Mouse (Mus musculus): ENCODE measurements around the gene Ly6g6c.

Gene Ly6g6c

DNA sequence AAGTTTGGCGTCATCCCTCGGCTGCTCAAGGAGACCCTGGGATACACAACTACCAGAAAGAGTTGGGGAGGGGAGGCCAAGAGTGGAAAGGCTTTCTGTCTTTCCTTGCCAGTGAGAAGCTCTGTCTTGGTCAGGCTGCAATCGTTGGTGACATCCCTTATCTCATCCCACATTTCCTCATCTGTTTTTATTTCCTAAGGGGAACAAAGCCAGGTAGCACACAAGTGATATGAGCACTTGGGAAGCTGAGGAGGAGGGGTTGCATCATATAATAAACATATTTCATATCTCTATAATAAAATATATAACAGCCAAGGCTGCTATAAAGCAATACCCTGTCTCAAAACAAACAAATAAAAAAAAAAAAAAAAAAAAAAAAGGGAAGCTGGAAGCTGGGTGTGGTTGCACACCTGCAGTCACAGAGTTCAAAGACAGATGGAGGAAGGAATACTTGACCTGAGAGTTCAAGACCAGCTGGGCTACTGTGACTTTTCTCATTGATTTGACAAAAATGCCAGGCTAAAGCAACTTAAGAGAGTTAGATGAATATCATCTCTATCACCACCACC lies 18.8 kb downstream of the Ly6g6c start:
- DNase-seq (ENCODE audit: low spot score in 2 of 2), result no peak

DNA sequence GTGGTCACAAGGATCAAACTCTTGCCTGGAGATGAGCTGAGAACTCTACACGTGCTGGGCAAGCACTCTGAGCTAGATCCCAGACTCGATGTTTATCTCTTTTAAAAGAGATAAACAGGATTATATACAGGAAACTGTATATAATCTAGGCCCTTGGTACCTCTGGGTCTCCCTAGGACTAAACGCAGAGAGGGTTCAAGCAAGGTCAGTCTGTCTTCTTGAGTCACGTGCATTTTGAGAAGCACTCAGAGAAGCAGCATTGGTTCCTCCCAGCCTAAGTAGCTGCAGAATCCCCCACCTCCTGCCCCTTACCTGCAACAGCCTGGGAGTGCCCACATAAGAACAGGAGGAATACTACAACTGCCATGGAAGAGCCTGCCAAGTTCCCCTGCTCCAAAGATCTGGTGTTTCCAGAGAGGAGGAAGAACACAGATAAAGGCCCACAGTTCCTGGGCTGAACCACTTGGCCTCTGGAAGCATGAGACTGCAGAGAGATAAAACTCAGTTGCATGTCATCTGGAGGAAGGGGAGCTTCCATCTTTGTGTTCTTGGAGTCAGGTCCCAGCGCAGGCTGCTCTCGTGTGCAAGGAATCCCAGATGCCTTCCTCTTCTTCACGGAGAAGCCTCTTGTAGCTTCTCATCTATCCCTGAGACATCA lies 20.1 kb downstream of the Ly6g6c start, which contains the start of gene Ly6g6f:
TSS of gene Ly6g6f (minus strand) at position 403 of the 658 bp plus-strand sequence.
- DNase-seq (ENCODE audit: low spot score in 2 of 2), result no peak

DNA sequence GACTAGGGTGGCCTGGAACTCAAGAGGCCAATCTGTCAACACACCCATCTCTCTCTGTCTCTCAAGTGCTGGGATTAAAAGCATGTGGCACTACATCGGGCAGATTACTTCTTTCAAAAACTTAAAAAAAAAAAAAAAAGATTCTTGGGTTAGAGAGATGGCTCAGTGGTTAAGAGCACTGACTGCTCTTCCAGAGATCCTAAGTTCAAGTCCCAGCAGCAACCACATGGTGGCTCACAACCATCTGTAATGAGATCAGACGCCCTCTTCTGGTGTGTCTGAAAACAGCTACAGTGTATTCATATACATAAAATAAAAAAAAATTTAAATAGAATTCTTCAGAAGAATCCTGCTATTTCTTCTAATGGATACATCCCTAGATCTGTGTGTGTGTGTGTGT lies 23.0 kb downstream of the Ly6g6c start:
- no peak for DNase-seq (ENCODE audit: low spot score in 2 of 2)

DNA sequence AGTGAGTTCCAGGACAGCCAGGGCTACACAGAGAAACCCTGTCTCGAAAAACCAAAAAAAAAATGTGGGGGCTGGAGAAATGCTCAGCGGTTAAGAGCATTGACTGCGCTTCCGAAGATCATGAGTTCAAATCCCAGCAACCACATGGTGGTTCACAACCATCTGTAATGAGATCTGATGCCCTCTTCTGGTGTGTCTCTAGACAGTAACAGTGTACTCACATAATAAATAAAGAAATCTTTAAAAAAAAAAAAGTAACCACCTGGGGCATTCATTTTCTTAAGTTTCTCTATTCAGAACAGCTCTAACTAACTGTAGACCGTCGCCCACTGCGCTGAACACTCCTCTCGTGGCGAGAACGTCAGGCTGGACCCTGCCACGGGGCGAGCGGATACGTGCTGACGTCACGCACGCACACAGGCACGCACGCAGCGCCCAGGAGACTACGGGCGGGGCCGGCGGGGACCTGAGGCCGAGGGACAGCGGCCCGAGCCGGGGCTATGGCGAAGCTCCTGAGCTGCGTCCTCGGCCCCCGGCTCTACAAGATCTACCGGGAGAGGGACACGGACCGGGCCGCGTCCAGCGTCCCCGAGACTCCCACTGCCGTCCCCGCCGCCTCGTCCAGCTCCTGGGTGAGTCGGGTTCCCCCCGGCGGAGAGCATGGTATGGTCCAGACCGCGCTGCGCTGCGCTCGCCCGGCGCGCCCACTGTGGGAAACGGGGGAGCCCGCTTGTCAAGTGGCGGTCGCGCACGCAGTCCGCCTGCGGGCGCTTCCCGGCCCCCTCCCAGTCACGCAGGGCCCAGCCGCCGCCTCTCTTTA lies 23.8 kb downstream of the Ly6g6c start, which contains the start of gene Abhd16a:
TSS of gene Abhd16a (plus strand) at position 439 of the 820 bp plus-strand sequence.
- peak; percentile 92 to 97 for DNase-seq (ENCODE audit: low spot score in 2 of 2)

DNA sequence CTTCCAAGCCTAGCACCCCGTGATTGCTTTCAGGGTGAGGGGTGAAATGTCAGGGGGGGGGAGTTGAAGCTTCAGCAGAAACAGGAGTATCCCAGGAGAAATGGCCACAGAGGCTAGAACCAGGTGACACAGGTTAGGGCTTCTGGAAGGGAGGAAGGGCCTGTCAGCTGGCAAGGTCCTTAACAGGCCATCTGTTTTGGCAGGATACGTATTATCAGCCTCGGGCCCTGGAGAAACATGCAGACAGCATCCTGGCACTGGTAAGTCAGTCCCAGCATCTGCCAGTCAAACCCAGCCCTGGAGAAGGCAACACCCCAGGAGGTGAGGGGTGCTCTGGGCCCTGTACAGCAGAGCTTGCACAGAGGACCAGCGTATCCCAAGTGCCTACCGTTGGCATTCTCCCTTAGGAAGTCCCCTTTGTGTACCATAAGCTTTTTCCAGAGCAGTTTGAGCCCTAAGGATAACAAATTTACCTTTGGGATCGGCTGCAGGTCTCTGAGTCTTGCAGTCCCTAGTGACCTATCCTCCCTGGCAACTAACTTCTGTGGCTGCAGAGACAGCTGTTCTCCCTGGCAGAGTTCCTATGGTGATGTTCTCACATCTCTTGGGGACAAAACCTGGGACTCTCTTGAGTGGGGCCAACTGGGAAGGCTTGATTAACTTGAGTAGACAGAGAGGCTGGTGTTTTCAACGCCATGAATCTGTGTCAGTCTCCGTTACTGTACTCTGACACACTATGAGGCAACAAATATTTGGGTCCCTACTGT lies 25.2 kb downstream of the Ly6g6c start:
- no peak for DNase-seq (ENCODE audit: low spot score in 2 of 2)

DNA sequence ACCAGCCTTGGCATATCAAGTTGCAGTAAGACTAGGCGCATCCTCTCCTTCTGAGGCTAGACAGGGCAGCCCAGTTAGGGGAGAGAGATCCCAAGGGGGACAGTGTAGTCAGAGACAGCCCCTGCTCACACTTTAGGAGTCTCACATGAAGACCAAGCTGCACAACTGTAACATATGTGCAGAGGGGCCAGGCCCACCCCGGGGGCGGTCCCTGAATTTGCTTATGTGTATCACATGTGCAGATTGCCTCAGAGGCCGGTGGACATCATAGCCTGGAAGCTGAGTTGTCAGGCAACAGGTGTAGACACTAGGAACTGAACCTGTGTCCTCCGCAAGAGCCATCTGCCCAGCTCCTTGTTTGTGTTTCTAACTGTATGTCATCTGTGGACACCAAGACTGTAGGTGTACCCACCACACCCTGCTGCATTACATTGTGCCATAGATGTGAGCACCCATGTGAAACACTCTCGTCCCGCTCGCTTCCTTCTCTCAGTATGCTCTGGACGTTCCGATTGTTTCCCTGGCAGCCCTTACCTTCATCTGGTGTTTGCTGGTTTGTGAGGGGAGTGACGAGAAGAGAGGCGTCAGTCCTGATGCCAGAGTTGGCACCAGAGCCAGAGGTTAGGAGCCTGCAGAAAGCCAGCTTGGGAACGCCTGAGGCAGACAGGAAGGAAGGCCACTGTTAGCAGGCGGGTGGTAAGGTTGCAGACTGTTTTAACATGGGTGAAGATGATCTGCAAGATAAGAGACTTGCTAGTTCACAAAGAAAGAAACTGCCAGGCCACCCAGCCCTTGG lies 27.4 kb downstream of the Ly6g6c start:
- no peak for DNase-seq (ENCODE audit: low spot score in 2 of 2)

DNA sequence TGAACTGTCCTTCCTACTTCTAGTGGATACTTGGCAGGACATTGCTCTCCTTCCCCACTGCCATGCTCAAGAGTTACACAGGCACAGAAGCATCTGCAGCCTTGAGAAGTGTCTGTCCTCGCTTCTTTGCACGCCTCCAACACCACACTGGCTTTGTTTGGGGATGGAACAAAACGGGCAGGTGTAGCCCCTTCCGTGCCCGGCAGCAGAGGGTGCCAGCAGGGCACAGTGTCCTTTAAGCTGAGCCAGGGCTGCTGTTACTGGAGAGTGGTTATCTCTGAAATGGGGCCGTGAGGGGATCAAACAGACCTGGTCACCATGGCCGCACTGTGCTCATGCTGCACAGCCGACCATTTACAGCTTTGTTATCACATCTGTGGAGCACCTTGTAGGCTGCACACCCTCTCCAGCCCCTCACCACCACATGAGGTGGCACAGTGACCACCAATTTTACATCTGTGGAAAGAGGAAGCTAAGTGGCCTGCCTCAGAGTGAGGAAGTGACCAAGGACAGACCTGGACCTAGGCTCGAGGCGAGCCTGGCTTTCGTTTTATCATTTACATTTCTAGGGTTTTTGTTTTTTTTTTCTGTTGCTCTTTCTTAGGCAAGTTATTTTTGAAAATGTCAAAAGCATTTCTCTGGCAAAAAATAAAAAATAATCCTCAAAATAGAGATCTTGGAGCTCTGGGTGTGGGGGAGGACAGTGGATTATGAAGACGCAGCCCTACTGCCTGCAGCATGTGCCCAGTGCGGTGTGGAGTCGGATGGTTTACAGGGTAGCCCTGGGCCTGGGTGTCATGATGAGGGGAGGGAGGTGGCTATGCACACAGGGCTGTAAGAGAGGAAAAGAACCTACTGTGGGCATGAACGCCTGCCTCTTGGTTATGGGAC lies 29.5 kb downstream of the Ly6g6c start:
- DNase-seq (ENCODE audit: low spot score in 2 of 2), result no peak

DNA sequence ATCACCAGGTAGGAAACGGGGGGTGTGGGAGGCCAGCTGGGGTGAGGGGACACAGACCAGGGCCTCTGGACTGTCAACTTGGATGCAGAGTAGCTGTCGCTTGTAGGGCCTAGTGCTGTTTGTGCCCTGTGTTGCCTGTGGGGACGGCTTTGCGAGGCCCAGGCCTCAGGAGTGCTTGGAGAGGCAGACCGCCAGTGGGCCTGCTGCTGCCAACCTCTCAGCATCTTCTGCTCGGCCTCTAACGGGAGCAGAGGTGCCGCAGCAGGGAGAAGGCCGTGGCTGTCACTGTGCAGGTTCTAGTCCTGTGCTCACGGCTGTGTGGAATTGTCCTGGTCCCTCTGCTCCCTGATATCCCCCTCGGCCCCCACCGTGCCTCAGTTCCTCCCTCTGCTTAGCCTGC lies 31.4 kb downstream of the Ly6g6c start:
- no peak for DNase-seq (ENCODE audit: low spot score in 2 of 2)

DNA sequence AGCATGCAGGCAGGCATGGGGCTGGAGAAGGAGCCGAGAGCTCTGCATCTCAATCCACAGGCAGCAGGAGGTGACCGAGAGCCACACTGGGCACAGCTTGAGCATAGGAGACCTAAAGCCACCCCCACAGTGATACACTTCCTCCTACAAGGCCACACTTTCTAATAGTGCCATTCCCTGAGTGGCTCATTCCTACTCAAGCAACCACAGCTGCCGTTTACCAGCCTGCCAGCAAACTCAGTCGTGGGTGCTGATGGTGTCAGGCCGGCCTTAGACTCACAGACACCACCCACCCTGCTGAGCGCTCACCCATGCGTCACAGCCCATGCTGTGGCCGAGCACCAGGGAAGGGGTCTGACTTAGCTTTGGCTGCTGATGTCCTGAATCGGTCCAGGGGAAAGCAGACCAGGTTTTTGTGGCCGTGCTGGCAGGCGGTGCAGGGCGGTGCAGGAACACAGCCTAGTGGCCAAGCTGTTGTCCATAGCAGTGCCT lies 32.0 kb downstream of the Ly6g6c start:
- DNase-seq (ENCODE audit: low spot score in 2 of 2), result peak; percentile 64 to 69

DNA sequence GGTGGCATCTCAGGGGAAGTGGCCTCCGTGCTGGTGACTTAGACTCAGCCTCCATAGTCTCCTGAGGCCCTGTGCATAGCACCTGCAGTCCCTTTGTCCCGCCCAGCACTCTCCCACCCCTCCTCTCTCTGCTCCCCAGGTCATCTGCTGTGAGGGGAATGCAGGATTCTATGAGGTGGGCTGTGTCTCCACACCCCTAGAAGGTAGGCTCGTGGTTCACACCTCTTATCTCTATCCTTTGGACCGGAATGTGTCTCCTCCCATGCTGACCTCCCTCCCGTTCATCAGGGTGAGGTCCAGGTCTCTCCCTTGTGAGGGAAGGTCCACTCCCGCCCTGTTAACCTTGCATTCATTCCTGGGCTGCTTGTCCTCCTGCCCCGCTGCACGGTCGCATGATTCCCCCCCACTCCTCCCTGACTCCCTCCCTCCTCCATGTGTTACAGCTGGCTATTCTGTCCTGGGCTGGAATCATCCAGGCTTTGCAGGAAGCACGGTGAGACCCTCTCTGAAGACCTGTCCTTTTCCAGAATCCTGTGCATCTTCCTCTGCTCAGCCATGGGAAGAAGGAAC lies 35.1 kb downstream of the Ly6g6c start:
- DNase-seq (ENCODE audit: low spot score in 2 of 2), result no peak

DNA sequence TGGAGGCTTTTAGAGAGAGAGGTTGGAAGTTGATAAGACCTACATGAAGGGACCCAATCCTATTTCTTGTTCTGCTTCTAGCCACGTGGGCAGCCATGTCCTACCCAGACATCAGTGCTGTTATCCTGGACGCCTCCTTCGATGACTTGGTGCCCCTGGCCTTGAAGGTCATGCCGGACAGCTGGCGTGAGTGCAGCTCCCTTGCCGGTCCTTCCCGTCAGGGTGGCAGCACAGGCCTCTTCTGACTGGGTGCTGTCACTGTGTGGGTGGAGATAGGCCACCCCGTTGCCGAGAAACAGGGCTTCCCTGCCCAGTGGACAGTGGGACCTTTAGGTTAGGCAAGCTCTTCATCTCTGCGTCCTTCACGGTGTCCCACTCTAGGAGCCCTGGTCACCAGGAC lies 36.0 kb downstream of the Ly6g6c start:
- no peak for DNase-seq (ENCODE audit: low spot score in 2 of 2)

DNA sequence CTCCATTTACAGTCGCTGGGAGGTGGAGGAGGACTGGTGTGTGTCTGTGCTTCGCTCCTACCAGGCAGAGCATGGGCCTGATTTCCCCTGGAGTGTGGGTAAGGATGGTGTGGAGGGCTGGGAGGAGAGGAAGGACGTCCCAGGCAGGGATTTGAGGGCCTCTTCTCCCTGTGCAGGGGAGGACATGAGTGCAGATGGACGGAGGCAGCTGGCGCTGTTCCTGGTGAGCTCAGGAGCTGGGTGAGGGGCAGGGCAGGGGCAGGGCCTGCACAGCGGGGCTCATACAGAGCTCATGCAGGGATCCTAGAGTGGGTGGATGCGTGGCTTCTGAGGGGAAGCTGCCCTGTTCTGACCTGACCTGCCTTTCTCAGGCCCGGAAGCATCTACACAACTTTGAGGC lies 37.1 kb downstream of the Ly6g6c start:
- no peak for DNase-seq (ENCODE audit: low spot score in 2 of 2)

DNA sequence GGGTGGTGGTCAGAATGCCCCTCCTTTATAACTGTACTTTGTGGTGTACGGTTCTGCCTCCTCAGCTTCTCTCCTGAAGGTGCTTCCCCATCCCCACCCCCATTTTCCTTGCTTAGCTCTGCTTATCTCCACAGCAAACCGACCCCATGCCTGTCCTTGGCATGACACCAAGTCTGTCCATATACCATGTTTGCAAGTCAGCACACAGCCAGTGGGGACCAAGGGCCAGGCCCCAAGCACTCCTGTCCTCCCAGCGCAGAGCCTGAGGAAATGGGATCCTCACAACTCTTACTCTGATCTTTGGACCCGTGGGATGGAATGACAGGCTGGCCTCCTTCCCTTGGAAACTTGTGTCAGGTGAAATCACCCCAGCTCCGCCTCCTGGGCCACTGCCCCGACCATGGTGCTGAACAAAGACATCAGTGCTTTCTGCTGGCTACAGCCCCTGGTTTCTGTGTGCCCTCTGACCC lies 38.1 kb downstream of the Ly6g6c start:
- DNase-seq (ENCODE audit: low spot score in 2 of 2), result no peak

DNA sequence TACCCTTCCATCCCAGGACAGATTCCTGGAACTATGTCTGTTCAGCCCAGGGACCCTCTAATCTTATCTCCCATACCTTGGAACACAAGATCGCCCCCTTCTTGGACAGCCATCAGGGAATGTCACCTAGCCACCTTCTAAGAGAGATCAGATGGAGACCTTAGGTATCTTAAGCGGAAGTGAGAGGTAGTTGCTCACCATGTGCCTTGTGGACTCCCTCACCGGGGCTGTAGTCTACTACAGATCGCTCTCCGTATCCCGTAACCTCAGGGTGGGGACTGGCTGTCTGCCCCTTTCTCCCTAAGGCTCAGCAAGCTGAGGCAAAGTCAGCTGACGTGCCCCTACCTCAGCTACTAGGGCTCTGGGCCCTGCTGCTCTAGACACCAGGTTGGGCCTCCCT lies 38.9 kb downstream of the Ly6g6c start:
- DNase-seq (ENCODE audit: low spot score in 2 of 2), result no peak

DNA sequence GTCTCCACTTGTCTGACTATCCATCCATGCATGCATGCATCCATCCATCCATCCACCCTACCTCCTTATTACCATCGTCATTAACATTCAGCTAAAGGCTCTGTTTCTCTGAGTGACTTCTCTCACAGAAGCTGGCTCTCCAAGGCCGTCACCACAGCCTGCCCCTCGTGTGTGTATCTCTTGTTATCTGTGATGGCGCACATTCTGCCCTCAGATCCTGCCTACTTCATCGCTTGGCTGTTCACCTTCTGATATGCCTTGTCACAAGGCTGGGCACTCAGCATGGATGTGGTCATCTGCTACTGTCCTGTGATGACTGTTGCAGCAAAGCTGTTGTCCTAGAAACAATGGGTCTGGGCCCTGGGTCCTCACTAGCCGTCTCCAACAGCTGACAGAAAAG lies 39.6 kb downstream of the Ly6g6c start:
- DNase-seq (ENCODE audit: low spot score in 2 of 2), result no peak

DNA sequence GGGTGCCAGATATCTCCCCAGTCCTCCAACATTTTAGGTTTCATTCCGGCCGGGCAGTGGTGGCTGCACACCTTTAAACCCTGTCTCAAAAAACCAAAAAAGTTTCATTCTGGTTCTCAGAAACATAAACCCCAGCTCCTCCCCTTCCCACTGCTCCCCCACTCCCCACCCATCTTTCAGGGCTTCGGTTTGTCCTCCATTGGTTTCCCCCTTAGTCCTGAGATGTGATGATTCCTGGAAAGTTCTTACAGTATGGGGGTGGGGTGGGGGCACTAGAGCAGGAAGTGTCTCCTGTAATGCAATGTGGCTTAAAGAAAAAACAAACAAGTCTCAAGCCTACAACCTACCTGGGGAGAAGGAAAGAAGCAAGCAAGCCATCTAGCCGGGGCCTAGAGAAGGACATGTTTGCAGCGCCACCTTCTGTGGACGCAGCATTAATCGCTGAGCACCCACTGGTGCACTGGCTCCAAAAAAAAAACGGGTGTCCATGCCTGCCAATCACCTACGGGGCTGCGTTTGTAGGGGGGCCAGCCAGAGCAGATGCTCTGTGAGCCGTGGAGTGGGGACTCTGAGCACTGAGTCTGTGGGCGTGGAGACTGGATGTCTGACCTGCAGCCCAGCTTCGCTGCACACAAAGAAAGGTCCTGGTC lies 40.7 kb downstream of the Ly6g6c start:
- DNase-seq (ENCODE audit: low spot score in 2 of 2), result no peak

DNA sequence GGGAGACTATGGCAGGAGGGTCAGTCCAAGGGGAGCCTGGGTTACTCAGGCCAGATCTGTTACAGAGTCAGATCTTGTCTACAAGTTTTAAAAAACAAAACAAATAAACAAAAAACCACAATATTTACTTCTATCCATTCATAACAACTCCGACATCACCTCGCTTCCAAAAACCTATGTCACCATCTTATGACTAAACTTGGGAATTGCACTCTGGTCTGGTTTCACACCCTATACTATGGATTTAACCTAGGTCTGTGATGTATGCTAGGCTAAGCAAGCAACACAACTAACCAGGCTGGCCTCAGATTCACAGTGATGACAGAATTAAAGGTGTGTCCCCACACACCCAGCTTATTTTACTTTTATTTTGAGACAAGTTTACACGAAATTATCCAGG lies 41.3 kb downstream of the Ly6g6c start:
- DNase-seq (ENCODE audit: low spot score in 2 of 2), result no peak

DNA sequence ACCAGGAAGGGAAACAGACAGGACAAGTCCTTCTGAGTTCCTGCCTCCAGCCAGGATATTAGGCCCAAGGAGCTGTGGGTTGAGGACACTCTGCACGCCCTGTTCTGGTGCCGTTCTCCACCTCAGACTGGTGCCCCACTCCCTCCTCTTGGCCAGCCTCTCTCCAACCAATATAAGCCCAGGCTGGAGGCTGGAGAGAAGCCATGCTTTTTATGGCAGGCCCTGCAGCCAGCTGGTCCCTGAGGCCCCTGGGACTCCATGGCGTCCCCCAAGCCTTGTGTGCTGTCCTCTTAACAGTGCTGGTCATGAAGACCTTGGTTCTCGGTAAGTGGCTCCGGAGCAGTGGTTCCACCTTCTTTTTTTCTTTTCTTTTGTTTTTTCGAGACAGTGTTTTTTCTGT lies 42.9 kb downstream of the Ly6g6c start, which contains the start of gene Ly6g5c:
TSS of gene Ly6g5c (plus strand) at position 183 of the 400 bp plus-strand sequence.
- DNase-seq (ENCODE audit: low spot score in 2 of 2), result no peak

DNA sequence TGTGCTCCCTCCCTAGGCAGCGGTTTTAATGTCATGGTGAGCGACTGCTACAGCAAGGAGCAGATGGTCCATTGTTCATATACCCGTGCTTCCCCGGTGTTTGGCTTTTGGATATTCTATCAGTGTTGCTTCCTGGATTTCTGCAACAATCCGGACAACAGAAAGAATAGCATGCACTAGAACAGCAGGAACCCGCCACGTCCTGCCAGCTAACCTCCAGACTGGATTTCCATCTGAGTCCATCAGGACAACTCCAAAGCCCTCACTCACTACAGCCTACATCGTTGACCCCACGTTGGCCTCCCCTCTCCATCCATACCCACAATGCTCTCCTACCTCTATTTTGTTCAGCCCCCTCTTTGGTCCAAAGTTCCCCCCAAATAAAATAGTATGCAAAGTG lies 46.6 kb downstream of the Ly6g6c start:
- no peak for DNase-seq (ENCODE audit: low spot score in 2 of 2)

Measured in right cerebral cortex, adult 2 months (tissue).